Mouse (Mus musculus): Measurements from ENCODE around the gene Rnf144a.
"Not testable (repeated sequence)": the region's sequence is repeated elsewhere in the genome, so short reads cannot be mapped to it uniquely, and the experiment has no call there.

Rnf144a gene

DNA sequence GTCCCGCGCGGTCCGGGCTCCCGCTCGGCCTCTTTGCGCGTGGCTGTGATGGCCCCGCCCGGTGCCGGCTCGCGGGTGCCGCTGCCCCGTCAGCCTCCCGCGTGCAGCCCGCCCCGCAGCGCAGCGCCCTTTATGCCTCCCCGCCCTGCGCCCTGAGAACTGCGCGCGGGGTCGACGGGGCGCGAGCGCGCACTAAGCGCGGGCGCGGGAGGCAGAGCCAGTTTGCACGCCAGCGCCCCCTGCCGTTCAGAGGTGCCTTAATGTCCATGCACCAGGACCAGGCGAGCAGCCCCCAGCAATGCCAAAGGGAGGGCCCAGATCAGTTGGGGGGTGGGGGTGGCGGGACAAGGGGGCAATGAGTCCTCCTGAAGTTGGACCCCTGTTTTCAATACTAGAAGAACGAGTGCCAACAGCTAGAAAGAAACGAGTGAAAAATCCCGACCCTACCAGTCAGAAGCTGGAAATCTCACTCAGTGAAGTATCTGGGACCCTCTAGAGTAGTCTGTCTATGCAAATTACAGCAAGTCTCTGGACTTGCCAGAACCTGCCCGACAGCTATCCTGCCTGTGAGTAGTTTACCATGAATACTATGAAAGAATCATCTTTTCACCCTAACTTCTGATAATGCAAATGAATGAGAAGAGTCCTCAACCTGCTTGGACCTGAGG, at the start of gene Rnf144a:
Gene Rnf144a, minus strand, starts transcription at position 151 of the 668 bp plus-strand sequence.
- peak; percentile 91 to 94 for DNase-seq (ENCODE audit: low spot score in 2 of 2)

DNA sequence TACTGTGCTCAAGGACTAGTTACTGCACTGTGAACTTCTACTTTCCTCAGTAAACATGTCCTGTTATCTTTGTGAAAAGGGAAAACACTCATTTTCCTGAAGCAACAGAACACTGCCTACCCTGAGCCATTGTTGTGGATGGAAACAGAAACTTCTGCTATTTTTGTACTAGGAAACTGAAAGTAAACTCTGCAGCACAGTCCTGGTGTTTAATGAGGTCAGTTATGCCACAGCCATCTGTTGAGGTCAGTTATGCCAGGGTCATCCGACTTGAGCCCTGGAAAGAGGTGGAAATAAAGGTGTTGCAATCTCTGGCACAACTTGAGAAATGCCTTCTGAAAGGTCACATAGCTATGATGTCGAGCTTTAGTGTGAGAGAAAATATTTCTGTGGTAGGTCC, 45.0 kb upstream of the Rnf144a start:
- DNase-seq (ENCODE audit: low spot score in 2 of 2), result no peak

DNA sequence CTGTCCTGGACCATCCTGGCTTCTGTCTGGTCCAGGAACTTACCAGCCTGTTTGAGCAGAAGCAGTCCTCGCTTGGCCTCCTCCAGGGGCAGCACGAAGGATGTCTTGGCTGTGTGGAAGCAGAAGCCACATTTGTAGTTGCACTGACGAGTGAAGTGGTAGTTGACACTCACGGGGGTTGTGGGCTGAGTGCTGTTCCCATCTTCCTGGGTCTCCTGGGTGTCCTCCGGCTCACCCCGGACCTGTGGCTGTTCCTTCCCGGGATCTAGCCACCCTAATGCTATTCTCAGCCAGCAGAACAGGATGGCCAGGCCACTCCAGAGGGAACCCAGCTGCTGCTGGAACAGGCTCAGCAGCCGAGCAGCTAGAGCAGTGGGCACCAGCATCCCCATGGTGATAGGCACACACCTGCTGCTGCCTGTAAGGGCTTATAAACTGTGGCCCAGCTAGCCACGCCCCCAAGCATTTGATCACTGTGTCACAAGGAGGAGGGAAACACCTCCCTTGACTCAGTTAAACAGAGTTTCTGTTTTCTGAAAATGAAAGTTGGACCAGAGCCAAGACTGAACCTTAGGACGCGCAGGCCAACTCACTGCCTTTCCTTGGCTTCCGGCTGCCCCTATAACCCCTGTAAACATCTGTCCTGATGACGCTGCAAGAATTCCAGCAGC, 41.1 kb upstream of the Rnf144a start, which contains the start of gene Rsad2:
Gene Rsad2, minus strand, starts transcription at position 425 of the 671 bp plus-strand sequence.
- no peak for DNase-seq (ENCODE audit: low spot score in 2 of 2)

DNA sequence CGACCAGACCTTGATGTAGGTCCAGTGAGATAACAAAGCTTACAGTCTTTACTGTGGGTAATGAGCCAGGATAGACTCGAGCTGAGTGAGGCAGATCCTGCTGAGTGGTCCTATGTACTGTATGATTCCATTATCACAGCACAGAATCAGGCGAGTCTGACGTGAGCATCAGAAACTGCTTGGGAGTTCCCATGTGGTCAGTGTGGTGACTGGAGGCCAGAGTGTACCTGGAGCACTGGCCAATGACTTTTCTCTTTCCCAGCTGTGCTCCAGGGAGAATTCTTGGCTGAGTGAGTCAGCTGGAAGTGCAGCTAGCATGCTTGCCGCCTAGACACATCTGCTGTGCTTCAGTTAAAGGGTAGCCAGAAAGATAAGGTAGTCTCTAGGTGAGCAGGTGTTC, 39.6 kb upstream of the Rnf144a start:
- DNase-seq (ENCODE audit: low spot score in 2 of 2), result no peak

DNA sequence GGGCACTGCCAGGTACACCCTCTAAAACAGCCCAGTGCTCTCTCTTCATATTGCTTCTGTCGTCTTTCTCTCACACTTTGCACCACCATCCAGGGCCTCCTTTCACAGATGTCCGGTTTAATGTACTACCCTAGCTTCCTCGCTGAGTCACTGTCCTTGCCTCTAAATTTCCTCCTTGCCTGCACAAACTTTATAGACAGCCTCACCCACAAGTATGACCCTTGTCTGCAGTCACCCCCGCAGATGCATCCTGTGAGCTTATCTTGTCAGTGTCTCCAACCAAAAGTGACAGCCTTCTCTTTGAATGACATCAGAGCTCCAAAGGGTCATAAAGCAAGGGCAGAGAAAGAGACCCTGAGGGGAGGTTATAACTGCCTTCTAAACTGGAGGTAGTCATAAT, 37.9 kb upstream of the Rnf144a start:
- no peak for DNase-seq (ENCODE audit: low spot score in 2 of 2)

DNA sequence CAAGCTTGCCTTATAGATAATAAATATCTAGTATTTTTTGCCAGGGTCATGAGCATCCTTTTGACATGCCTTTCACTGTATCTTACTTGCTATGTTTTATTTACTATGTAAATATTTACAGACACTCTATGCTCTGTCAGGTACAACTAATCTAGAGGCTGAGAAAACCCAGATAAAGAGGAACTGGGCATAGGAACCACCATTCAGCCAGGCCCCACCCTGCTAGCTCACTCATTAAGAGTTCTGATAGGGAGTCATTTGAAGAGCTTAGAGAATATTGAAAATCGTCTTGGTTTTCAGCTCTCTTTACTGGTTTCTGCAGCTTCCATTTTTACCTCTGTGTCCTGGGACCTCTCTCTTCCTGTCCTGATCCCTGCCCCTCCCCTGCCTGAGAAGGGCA, 36.1 kb upstream of the Rnf144a start:
- no peak for DNase-seq (ENCODE audit: low spot score in 2 of 2)

DNA sequence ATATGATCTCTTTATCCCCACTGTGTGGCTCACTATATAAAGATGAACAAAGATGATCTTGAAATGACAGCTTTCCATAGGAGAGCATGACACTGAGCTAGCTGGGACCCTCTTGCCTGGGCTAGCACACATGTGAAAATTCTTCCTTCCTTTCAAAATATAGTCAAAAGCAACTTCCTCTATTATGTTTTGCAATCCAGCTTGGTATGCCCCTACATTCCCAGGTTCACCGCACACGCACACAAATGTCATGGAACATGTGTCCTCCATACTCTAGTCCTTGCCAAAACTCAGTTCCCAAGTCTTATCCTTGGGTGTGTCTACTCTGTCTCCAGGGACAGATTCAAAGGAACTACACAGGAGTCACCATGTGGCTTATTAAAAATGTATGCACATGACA, 34.4 kb upstream of the Rnf144a start:
- DNase-seq (ENCODE audit: low spot score in 2 of 2), result no peak

DNA sequence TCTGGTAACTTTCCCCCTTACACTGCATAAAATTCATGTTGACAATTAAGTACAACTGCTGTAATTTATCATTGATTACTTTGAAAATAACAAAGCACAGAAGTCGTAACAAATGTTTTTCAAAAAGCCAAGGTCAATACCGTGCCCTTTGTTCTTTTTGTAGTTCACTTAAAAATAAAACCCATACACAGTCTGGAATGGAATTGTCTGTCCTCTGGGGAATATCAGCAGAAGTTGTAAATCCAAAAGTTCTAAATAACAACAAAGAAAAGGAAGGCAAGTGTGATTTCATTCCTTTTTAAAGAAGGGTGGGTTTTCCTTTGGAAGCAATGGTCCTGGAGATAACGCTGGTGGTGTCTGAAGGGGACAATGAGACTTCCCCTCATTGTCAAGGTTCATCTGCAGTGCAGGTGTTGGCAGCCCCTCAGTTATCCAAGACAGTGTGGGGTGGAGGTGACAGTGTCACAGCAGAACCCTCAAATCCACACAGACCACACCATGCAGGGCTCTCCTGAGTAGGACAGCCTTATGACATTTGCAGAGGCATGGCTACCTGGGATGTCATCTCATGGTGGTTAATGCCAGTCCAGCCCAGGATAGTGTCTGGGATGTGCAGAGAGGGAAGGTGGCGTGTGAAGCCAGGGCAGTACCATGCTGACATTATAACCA, 31.5 kb upstream of the Rnf144a start:
- no peak for DNase-seq (ENCODE audit: low spot score in 2 of 2)

DNA sequence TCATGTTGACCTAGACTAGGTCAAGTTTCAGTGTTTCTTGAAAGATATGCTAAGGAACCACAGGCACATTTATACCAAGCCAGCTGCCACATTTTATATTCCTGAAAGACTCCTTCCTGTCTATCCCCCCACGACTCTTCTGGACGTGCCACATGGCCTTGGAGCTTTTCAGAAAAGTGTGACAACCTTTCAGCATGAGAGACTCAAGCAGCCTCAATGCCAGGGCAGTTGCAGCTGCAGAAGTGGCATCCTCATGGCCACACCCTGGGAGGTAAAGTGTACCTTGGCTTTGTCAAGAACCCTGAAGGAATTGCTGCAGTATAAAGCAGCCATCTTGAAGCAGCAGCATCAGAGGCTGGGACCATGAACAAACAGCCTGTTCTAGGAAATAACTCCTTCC, 29.5 kb upstream of the Rnf144a start:
- DNase-seq (ENCODE audit: low spot score in 2 of 2), result no peak

DNA sequence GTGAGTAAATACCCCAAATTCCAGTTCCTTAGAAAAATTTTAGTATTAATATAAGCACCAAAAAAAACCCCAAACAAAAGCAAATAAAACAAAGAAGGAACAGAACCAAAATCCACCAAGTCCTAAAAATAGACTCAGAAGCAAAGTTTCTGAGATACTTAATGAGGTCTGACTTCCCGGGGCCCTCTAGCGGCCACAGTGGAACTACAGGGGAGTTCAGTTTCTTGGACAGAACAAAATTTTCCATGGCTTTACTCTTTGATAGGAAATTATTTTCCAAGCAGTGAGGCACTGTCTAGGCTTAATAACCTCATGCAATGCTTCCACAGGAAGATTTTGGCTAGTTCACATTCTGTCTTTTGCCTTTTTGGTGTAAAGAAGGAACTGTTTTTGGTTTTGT, 29.0 kb upstream of the Rnf144a start:
- DNase-seq (ENCODE audit: low spot score in 2 of 2), result peak; percentile 71 to 82

DNA sequence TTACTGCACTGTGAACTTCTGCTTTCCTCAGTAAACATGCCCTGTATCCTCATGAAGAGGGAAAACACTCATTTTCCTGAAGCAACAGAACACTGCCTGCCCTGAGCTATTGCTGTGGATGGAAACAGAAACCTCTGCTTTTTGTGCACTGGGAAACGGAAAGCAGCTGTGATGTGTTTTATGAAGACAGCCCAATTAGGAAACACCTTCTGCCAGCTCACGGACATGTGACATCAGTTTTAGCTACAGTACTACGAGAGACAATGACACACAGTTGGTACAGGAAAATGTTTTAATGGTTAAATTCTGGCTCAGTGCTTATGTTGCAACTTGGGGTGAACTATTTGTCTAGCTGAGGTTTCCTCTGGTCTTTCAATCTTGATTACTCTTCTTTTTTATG, 24.3 kb upstream of the Rnf144a start:
- no peak for DNase-seq (ENCODE audit: low spot score in 2 of 2)

DNA sequence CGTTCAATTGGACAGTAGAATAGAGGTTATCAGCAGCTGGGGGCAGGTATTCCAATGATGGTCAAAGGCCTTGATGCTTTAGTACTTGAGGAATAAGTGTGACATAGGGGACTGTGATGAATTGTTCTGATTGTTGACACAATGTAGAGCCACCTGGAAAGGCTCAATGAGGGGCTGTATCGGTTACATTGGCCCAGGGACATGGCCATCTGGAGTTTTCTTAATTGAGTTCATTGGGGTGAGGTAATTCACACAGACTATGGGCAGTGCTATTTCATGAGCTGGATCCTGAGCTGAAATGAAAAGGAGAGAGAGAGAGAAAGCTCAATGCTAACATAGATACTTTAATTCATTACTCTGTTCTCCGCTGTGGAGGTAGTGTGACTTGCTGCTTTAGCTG, 22.9 kb upstream of the Rnf144a start:
- DNase-seq (ENCODE audit: low spot score in 2 of 2), result no peak

DNA sequence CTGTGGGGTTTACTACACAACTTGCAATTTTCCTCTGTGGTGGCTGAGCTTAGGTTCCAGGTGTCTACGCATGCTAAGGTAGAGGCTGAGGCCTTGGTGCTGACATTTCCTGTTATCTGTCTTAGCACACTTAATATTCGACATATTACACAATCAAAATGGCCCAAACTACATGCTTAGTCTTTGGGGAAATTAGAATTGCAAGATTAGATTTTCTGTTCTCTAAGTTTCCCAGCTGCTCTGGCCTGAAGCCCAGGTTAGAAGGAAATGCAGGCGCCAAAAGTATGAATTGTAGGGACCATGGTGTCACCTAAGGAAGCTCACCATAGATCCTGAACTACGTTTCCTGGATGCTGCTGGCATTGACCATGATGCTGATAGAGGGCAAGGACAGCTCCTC, 21.3 kb upstream of the Rnf144a start:
- no peak for DNase-seq (ENCODE audit: low spot score in 2 of 2)

DNA sequence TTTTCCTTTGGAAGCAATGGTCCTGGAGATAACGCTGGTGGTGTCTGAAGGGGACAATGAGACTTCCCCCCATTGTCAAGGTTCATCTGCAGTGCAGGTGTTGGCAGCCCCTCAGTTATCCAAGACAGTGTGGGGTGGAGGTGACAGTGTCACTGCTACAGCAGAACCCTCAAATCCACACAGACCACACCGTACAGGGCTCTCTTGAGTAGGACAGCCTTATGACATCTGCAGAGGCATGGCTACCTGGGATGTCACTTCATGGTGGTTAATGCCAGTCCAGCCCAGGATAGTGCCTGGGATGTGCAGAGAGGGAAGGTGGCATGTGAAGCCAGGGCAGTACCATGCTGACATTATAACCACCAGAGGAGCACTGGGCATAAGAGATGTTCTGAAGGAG, 13.7 kb upstream of the Rnf144a start:
- DNase-seq (ENCODE audit: low spot score in 2 of 2), result not testable (repeated sequence)

DNA sequence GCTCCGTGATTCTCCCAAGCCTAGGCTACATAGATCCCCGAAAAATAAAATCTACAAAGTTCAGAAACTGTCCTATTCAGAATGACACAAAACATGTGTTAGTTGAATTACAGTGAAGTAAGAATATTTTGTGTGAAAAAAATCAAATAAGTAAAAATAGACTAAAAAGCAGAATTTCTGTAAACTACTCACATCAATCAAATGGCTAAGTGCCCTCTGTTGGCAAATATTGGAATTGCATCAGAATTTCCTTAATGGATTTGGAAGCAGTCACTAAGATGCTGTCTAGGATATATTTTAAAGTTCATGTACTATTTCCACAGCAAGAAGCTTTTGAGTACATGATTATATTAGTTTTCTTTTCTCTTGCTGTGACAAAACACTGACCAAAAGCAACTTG, 9.8 kb upstream of the Rnf144a start:
- no peak for DNase-seq (ENCODE audit: low spot score in 2 of 2)

DNA sequence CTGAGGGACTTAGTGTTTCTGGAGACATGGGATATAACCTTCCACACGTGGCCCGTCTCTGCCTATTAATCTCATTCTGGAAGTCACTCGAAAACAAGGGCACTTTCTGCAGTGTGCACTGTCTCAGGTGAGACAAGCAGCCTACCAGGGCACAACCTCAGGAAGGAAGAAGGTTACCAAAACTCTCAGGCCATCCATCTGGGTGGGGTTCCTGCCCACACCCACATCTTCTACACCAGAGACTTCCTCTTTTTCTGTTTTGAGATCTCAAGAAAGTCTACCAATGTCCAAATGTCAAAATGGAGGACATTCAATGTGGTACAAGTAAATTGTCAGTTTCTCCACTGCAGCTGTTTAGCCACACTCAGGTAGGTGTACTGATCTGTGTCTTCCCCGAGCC, 3.3 kb upstream of the Rnf144a start:
- no peak for DNase-seq (ENCODE audit: low spot score in 2 of 2)

DNA sequence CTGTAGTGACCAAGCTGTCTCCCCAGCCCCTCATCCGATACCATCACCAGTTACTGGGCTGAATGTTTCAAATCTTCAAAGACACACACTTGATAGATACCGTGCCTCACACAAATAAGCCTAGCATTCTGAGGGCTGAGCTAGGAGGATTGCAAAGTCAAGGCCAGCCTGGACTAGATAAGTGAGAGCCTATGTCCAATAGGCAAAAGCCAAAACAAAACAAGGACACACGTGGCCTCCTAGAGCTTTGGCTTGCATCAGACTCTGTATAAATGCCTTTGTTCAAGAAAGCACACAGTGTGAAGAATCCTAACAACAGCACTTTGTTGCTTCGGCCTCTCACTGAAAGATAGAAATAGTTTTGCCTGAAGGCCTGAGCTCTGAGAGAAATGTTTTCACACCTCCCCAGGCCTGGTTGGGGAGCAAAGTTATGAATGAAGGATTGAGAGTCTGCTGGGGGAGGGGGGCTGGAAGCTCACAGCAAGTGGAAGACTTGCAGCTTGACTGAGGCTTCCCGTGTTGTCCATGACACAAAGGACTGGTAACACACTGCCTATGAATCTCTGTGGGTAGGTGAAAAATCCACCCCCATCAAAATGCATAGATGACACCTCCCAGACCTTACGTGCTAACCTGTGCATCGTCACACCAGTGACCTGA, 1.7 kb upstream of the Rnf144a start:
- no peak for DNase-seq (ENCODE audit: low spot score in 2 of 2)

DNA sequence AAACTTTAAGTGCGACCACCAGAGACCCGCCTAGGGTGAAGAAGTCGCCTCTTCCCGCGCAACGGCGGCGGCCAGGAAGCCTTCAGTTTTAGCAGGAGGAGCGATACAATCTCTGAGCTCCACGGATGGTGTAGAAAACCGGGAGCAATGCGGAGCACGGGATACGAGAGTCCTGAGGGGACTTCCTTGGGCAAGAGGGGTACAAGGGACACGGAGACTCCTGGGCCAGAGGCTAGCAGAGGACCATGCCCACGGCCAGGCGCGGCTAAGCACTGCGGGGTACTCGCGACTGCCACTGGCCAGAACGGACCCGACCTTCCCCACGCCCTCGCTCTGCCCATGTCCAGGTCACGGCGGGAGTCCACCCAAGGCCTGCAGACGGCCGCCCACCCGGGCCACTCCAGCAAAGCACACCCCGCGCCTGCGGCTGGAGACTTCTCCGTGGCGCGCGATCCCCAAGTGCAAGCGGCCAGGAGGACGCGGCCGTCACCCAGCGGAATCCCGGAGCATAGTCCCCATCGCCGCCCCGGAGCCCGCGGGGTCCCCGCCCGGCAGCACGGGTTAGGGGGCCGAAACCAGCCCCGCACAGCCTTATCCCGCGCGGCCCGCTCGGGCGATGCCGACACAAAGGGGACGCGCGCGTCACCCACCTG, 477 bp downstream of the Rnf144a start:
- DNase-seq (ENCODE audit: low spot score in 2 of 2), result peak; percentile 55 to 57

DNA sequence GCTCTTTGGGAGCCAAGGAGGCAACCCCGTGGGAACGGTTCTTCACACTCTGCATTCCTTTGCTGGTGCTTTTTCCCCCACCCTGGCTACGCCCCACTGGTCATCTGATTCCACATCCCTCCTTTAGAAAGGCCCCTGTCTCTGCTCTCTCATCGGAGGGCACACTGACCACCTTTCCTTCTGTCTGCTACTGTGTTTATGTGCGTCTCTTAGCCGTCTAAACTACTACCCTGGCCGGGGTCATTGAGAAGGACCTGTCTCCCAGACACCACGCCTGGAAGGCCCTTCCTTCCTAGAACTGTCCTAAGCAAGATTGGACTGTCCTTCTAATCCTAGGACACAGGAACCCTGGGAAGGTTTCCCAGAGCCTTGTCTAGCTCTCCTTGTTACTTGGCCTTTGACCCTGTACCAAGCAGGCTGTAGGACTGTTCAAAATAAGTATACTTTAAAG, 1.1 kb downstream of the Rnf144a start:
- DNase-seq (ENCODE audit: low spot score in 2 of 2), result no peak

DNA sequence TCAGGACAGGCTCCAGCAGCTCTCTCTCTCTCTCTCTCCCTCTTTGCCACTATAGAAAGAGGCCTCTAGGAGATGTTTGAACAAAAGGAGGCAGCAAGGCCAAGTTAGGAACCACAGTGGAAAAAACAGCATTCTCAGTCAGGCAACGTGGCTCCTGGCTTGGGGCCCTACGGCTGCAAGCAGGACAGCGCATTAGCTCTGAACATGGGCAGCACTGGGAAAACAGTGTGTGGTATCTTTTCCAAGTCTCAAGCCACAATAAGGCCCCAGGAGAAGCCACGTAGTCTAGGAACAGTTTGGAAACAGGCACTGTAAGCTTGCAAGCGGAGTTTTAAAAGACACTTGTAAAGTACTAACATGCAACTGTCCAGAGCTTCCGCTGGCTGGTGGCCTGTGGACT, 2.3 kb downstream of the Rnf144a start:
- no peak for DNase-seq (ENCODE audit: low spot score in 2 of 2)

DNA sequence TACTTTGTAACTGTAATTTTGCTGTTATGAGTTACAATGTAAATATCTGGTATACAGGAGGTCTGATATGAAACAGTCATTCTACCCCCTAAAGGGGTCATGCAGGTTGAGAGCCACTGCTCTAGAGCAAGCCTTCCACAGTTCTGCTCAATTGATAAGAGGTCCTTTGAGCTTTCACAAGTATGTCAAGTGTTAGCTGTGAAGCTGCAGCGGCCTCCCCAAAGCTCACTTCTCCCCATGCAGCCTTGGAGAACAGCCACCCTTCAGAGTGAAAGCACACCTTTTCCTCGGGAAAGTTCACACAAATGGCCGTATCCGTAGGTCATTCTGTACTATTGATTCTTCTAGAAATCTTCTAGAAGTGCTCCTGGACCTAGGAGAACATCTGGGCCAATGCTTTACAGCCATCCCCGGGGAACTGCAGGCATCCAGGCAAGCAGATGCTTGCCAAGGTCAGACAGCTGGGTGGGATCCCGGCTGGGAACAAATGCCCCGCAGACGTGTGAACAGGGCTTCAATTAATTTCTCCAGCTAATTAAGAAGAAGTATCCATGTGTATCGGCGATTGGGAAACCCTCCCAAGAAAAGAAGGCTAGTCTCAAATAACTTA, 3.1 kb downstream of the Rnf144a start:
- peak in 1 of 2 experiments; percentile 34 for DNase-seq (ENCODE audit: low spot score in 2 of 2)

DNA sequence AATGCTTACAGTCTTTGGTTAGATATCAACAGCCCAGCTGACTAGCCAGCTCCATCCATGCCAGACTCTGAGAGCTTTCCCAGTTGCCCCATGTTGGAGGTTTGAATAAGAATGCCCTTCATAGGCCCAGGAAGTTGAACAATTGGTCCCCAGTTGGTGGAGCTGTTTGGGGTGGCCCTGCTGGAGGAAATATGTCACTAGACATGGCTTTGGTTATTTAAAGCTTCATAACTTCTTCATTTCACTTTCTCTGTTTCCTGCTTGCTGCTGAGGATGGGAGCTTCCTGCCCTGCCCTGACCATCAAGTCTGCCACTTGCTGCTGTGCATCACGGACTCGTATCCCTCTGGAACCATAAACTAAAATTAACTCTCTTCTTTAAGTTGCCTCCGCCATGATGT, 4.6 kb downstream of the Rnf144a start:
- DNase-seq (ENCODE audit: low spot score in 2 of 2), result no peak

Measured in right cerebral cortex, postnatal 10 days (tissue).